Mouse (Mus musculus) limb, embryonic 13.5 days (tissue): ENCODE results near the gene Lamb3. TPM values are rescaled to one million over a fixed set of nuclear protein-coding genes. Genes with fewer than 3 reads are reported as not detected.
"Not testable (repeated sequence)": the region's sequence is repeated elsewhere in the genome, so short reads cannot be mapped to it uniquely, and the experiment has no call there.

Source experiments
- ATAC-seq: fragments of 200-750 bp; cut with Nextera tagmentation; 2 replicates; pipeline ENCODE4 v1.8.0; 2017; ENCODE audit warnings: low read depth, moderate number of reproducible peaks, moderate TSS enrichment; ENCODE audit not compliant: low FRiP score
- H3K27ac ChIP-seq: fragments of 300-500 bp; sonication (generic); 2 replicates; pipeline ENCODE4 v1.5.1; 2015; ENCODE audit warnings: inconsistent platforms, mild to moderate bottlenecking, moderate library complexity
- H3K27me3 ChIP-seq: fragments of 300-500 bp; sonication (generic); 2 replicates; pipeline ENCODE4 v1.6.1; 2015; ENCODE audit warnings: mild to moderate bottlenecking, inconsistent platforms
- H3K36me3 ChIP-seq: fragments of 300-500 bp; sonication (generic); 2 replicates; pipeline ENCODE4 v1.6.1; 2015; ENCODE audit warnings: inconsistent platforms, mild to moderate bottlenecking, moderate library complexity
- H3K4me1 ChIP-seq: fragments of 300-500 bp; sonication (generic); 2 replicates; pipeline ENCODE4 v1.6.1; 2015; ENCODE audit warnings: inconsistent platforms
- H3K4me2 ChIP-seq: fragments of 300-500 bp; sonication (generic); replicated peaks from 2 replicates; pipeline ENCODE4 v1.6.1; 2015; ENCODE audit warnings: inconsistent platforms, mild to moderate bottlenecking, moderate library complexity
- H3K4me3 ChIP-seq: fragments of 300-500 bp; sonication (generic); 2 replicates; pipeline ENCODE4 v1.5.1; 2015; ENCODE audit warnings: moderate library complexity, mild to moderate bottlenecking, inconsistent platforms
- H3K9ac ChIP-seq: fragments of 300-500 bp; sonication (generic); 2 replicates; pipeline ENCODE4 v1.6.1; 2015; ENCODE audit warnings: mild to moderate bottlenecking, inconsistent platforms
- H3K9me3 ChIP-seq: fragments of 300-500 bp; sonication (generic); 2 replicates; pipeline ENCODE4 v1.6.1; 2016; ENCODE audit warnings: inconsistent platforms
- WGBS: fragments of 180-500 bp; shearing (Covaris S2); methylation state at CpG from one replicate; pipeline ENCODE4 v1.1.7; 2015; 5-methylcytosine and 5-hydroxymethylcytosine counted together
- polyA plus RNA-seq: library from polyadenylated mRNA; unstranded; fragments of >200 nt; fragmentation: Nextera tagmentation; extraction: Ambion mirVana; gene quantifications from 2 replicates; pipeline ENCODE4 v1.2.1, GENCODE M21; 2015

Gene Lamb3
- polyA plus RNA-seq, 1 experiment from 2014 or later, result 3.6 TPM

GRCm38 (mm10) chr1:193234130-193234645, 26.7 kb downstream of the Lamb3 start:
- WGBS, result 87% methylated on average over 2 of the region's 2 CpGs
- Histone ChIP-seq H3K27me3 (no peaks in the 10 kb centered on the region), H3K36me3 (no peaks in the 10 kb centered on the region), H3K27ac (no peak overlapping the region), H3K4me3 (no peak overlapping the region), H3K9ac (no peak overlapping the region), H3K4me2 (no peak overlapping the region), H3K4me1 (0 out of 2 replicates have a peak, but pooled peaks cover 5% of the 10 kb centered on the region), H3K9me3 (no peaks in the 10 kb centered on the region)
- ATAC-seq, result no peak

- H3K4me1 ChIP-seq, result 0 out of 2 replicates have a peak, but pooled peaks cover 5% of the 10 kb centered on the region
- WGBS, result 64% methylated on average over 7 of the region's 7 CpGs
- no peak overlapping the region for H3K9ac ChIP-seq
- no peak overlapping the region for H3K4me3 ChIP-seq
- no peaks in the 10 kb centered on the region for H3K27me3 ChIP-seq
- no peak overlapping the region for H3K27ac ChIP-seq
- H3K9me3 ChIP-seq, result no peaks in the 10 kb centered on the region
- H3K4me2 ChIP-seq, result no peak overlapping the region
- peak; percentile 57; the same call in 1 of the 2 replicates for ATAC-seq
- H3K36me3 ChIP-seq, result no peaks in the 10 kb centered on the region
These were observed 27.4 kb downstream of the Lamb3 start for GRCm38 (mm10) chr1:193234930-193235329.

GRCm38 (mm10) chr1:193238426-193238825, 30.9 kb downstream of the Lamb3 start:
- Histone ChIP-seq H3K9me3 (no peaks in the 10 kb centered on the region), H3K4me1 (0 out of 2 replicates have a peak, but pooled peaks cover 5% of the 10 kb centered on the region), H3K36me3 (no peaks in the 10 kb centered on the region), H3K9ac (no peak overlapping the region), H3K4me2 (no peak overlapping the region), H3K27ac (no peak overlapping the region), H3K27me3 (no peaks in the 10 kb centered on the region), H3K4me3 (no peak overlapping the region)
- 55% methylated on average over 4 of the region's 4 CpGs for WGBS
- no peak for ATAC-seq

GRCm38 (mm10) chr1:193241436-193241835, 33.9 kb downstream of the Lamb3 start:
- Histone ChIP-seq H3K27ac (no peak overlapping the region), H3K36me3 (no peaks in the 10 kb centered on the region), H3K27me3 (no peaks in the 10 kb centered on the region), H3K4me1 (no peaks in the 10 kb centered on the region), H3K4me3 (no peak overlapping the region), H3K9me3 (no peaks in the 10 kb centered on the region), H3K9ac (no peak overlapping the region), H3K4me2 (no peak overlapping the region)
- no peak for ATAC-seq
- 89% methylated on average over 4 of the region's 4 CpGs for WGBS

- WGBS, result 75% methylated on average over 8 of the region's 8 CpGs
- no peak overlapping the region for H3K4me2 ChIP-seq
- H3K9me3 ChIP-seq, result no peaks in the 10 kb centered on the region
- H3K9ac ChIP-seq, result no peak overlapping the region
- no peaks in the 10 kb centered on the region for H3K36me3 ChIP-seq
- no peaks in the 10 kb centered on the region for H3K4me1 ChIP-seq
- no peaks in the 10 kb centered on the region for H3K27me3 ChIP-seq
- no peak overlapping the region for H3K27ac ChIP-seq
- H3K4me3 ChIP-seq, result no peak overlapping the region
- ATAC-seq, result no peak
These were observed 34.7 kb downstream of the Lamb3 start for GRCm38 (mm10) chr1:193242238-193242637.

GRCm38 (mm10) chr1:193242863-193243262, 35.4 kb downstream of the Lamb3 start:
- H3K9me3 ChIP-seq, result no peaks in the 10 kb centered on the region
- no peaks in the 10 kb centered on the region for H3K27me3 ChIP-seq
- no peaks in the 10 kb centered on the region for H3K36me3 ChIP-seq
- no peak overlapping the region for H3K4me3 ChIP-seq
- no peak overlapping the region for H3K4me2 ChIP-seq
- no peaks in the 10 kb centered on the region for H3K4me1 ChIP-seq
- H3K27ac ChIP-seq, result no peak overlapping the region
- WGBS, result 55% methylated on average over 4 of the region's 4 CpGs
- ATAC-seq, result no peak
- no peak overlapping the region for H3K9ac ChIP-seq

- H3K27ac ChIP-seq, result no peak overlapping the region; the same call in 1 of the 2 replicates
- 60% methylated on average over 10 of the region's 10 CpGs for WGBS
- H3K9ac ChIP-seq, result no peak overlapping the region
- no peak overlapping the region for H3K4me2 ChIP-seq
- no peaks in the 10 kb centered on the region for H3K27me3 ChIP-seq
- ATAC-seq, result no peak
- H3K4me3 ChIP-seq, result no peak overlapping the region
- H3K36me3 ChIP-seq, result no peaks in the 10 kb centered on the region
- H3K4me1 ChIP-seq, result no peaks in the 10 kb centered on the region
- H3K9me3 ChIP-seq, result no peaks in the 10 kb centered on the region
These were observed 36.2 kb downstream of the Lamb3 start for GRCm38 (mm10) chr1:193243571-193244193.

GRCm38 (mm10) chr1:193244235-193244634, 36.7 kb downstream of the Lamb3 start:
- Histone ChIP-seq H3K27me3 (no peaks in the 10 kb centered on the region), H3K9me3 (no peaks in the 10 kb centered on the region), H3K27ac (no peak overlapping the region), H3K4me1 (no peaks in the 10 kb centered on the region), H3K4me2 (no peak overlapping the region), H3K4me3 (no peak overlapping the region), H3K9ac (no peak overlapping the region), H3K36me3 (no peaks in the 10 kb centered on the region)
- no peak for ATAC-seq
- 79% methylated on average over 6 of the region's 6 CpGs for WGBS

- no peak overlapping the region for H3K9ac ChIP-seq
- H3K4me2 ChIP-seq, result no peak overlapping the region
- H3K36me3 ChIP-seq, result no peaks in the 10 kb centered on the region
- H3K9me3 ChIP-seq, result no peaks in the 10 kb centered on the region; the same call in 1 of the 2 replicates
- peaks cover 9% of the 10 kb centered on the region; the same call in 1 of the 2 replicates for H3K4me1 ChIP-seq
- no peak overlapping the region for H3K4me3 ChIP-seq
- no peak overlapping the region for H3K27ac ChIP-seq
- WGBS, result 80% methylated on average over 2 of the region's 2 CpGs
- ATAC-seq, result no peak
- no peaks in the 10 kb centered on the region for H3K27me3 ChIP-seq
These were observed 42.5 kb downstream of the Lamb3 start for GRCm38 (mm10) chr1:193250026-193250425.

GRCm38 (mm10) chr1:193251386-193251785, 43.9 kb downstream of the Lamb3 start:
- no peaks in the 10 kb centered on the region for H3K27me3 ChIP-seq
- H3K4me2 ChIP-seq, result no peak overlapping the region
- H3K36me3 ChIP-seq, result no peaks in the 10 kb centered on the region
- 81% methylated on average over 7 of the region's 7 CpGs for WGBS
- H3K4me3 ChIP-seq, result no peak overlapping the region
- no peak overlapping the region for H3K27ac ChIP-seq
- no peak for ATAC-seq
- H3K9ac ChIP-seq, result no peak overlapping the region
- H3K4me1 ChIP-seq, result peaks cover 9% of the 10 kb centered on the region; the same call in 1 of the 2 replicates
- no peaks in the 10 kb centered on the region; the same call in 1 of the 2 replicates for H3K9me3 ChIP-seq

- Histone ChIP-seq H3K4me2 (0 out of 2 replicates have a peak overlapping the region, but pooled peaks have one; percentile 16), H3K9ac (no peak overlapping the region), H3K4me1 (peaks cover 9% of the 10 kb centered on the region; the same call in 1 of the 2 replicates), H3K4me3 (no peak overlapping the region), H3K27ac (no peak overlapping the region; the same call in 1 of the 2 replicates), H3K27me3 (no peaks in the 10 kb centered on the region), H3K36me3 (no peaks in the 10 kb centered on the region), H3K9me3 (no peaks in the 10 kb centered on the region; the same call in 1 of the 2 replicates)
- 17% methylated on average over 5 of the region's 5 CpGs for WGBS
- no peak for ATAC-seq
These were observed 45.1 kb downstream of the Lamb3 start for GRCm38 (mm10) chr1:193252616-193253015.

- H3K27ac ChIP-seq, H3K9ac ChIP-seq, H3K4me3 ChIP-seq, H3K36me3 ChIP-seq, H3K9me3 ChIP-seq, H3K27me3 ChIP-seq, ATAC-seq, H3K4me1 ChIP-seq, H3K4me2 ChIP-seq: not testable (repeated sequence)
- WGBS, result 69% methylated on average over 3 of the region's 3 CpGs
These were observed 46.4 kb downstream of the Lamb3 start for GRCm38 (mm10) chr1:193253895-193254294.
